Mouse (Mus musculus) erythroblast, embryonic 14.5 days (primary cell): Measurements from ENCODE around the gene Zfand6.

ENCODE experiments used
- GATA1 ChIP-seq: IDR thresholded peaks from 2 replicates; pipeline ENCODE4 v1.6.1; 2012; ENCODE audit warnings: low read length, inconsistent platforms, mixed read lengths
- TAL1 ChIP-seq: IDR thresholded peaks from 3 replicates; pipeline ENCODE4 v1.6.1; 2012; ENCODE audit warnings: low read length, inconsistent platforms, mixed read lengths

DNA sequence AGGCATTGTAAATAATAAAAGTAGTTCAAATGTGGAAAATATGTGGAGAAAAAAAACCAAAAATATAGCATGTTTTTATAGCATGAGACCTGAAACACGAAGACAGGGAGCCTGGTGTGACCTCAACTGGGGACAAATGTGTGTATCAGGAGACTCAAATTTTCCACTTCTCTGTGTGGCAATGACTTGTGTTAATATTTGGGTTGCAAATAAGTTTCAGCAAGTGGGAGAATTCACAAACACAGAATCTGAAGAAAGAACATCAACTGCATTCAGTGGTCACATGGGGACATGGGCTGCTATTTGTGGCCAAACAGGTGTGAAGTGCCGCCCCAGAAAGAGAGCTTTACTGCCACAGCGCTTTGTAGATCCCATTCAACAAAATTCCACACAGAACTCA is 93.1 kb downstream of the Zfand6 start:
- TF ChIP-seq GATA1: no peak
- TF ChIP-seq TAL1: no peak
